Mouse (Mus musculus): ENCODE data around the gene Akr1b7.
A peak's percentile ranks its signal among the peaks of the same experiment; 100 is the strongest.

The Akr1b7 gene

DNA sequence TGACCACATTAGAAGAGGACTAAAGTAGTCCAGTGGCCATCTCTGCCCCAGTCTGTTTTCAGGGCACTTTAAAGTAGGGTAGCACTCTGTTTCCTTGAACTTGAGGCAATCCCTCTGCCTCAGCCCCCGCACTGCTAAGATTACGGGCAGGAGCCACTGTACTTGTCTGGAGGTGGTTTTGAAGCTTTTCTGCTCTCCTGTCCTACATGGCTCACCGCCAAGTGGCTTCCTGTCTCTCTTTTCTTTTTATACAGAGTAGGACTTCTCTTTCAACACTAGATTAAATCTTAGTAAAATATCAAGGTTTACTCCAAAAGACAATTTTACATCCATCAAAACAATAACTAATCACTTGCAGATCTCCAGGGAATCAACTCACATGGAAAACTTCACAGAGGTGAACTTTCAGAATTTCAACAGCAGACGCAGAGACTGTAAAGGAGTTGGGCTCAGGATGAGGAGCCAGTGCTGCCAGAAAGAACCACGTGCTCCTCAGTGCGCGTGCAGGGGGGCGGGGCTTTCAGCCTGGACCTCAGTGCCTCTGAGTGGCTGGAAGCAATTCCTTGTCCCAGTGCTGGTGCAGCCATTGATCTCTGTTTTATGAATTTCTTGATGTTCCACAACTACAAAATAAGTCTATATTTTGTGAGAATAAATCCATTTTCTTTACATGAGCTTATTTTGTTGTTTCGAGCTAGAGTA, 29.6 kb downstream of the Akr1b7 start:
- DNase-seq: peak; percentile 5 to 14

DNA sequence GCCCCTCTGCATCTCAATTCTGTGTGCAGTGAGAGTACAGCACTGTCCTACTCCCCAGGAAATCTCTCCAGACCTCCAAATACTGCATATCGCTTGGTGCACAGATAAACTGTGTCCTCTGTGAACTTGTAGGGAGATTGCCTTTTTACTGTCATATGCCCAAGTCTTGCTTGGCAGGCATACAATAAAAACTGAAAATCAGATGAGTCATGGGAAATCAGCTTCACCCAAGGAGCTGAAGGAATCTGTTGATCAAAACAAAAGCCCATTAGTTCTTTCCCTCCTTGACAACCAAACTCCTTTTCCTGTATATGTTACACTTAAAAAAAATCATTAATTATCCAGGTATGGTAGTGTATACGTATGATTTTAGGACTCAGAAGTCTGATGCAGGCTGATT, 31.7 kb downstream of the Akr1b7 start:
- DNase-seq: no peak

DNA sequence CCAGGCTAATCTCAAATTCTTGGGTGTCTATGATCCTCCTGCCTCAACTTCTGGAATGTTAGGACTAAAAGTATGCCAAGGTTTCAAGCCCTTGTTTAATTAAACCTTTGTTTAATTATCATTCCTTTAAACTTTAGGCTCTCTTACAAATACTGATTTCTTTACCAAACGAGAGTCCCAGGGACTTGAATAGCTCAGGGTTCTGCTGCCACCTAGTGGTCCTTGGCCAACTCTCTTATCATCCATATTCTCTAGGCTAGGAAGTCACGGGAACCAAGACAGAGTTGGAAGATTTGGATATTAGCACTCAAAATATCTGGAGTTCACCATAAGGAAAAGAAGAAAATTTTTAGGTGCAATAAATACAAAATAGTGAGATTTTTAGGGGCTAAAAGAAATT, 35.8 kb downstream of the Akr1b7 start:
- peak; percentile 85 to 87 for DNase-seq

DNA sequence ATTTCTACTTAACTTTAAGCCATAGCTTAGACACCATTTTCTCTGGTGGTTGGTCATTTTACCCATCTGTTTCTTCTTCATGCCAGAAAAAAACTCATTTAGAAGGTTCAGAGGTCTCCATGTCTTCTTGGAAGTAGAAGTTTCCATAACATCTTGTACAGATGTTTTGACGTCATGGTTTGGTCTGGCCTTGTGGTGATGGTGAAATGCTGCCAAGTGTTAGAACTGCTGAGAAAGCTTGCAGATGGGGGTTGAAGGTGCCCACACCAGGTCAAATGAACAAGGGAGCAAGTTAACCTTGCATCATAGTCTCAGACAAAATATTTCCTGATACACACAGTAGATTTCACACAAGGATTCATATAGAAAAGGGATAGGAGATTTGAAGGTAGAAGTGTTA, 36.6 kb downstream of the Akr1b7 start:
- no peak for DNase-seq

DNA sequence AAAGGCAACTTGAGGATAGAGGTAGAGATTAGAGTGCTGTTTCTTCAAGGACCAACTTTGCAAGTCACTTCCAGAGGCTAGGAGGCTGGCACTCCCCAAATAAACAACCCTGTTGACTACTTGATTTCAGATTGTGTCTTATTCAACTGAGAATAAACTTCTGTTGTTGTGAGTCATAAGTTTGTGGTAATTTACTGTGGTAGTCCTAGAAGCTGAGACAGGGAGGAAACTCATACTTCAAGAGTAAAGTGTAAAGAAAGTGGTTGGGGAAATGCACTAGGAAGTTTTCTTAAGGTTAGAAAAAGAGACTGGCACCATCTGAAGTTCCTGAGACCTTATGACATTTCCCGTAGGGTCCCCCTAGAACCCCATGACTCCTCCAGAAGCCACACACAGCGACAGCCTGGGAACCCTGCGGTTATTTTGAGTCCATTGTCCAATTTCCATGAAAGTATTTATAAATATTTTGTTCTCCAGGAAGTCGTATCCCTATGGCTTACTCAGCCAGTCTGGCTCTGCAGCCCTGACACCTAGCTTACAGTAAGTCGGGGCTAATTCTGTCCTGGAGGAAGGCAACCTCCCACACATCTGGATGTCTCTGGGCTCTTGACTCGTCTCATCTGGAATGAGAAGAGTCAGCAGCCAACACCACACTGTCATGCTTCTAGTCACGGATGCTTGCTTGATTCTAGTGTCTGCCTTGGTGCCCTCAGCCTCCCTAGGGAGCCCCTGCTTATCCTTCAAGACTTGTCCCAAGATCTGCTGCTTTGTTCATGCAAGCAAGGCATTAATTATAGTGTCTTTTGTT, 41.0 kb downstream of the Akr1b7 start:
- peak; percentile 9 to 23 for DNase-seq

DNA sequence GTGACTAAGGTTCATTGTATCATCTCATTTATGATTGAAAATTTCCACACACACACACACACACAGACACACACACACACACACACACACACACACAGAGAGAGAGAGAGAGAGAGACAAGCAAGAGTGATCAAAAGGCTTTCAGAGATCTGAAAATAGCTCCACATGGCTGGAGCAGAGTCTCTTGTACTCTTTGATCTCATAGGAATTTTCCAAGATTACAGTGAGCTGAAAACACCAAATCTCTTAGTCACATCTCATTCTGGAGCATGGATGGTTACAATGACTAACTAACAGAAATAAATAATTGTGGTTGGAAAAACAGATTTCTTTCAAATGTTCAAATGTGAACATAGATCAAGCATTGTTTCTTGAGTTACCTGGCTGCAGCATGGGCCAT, 47.3 kb downstream of the Akr1b7 start:
- DNase-seq: no peak

DNA sequence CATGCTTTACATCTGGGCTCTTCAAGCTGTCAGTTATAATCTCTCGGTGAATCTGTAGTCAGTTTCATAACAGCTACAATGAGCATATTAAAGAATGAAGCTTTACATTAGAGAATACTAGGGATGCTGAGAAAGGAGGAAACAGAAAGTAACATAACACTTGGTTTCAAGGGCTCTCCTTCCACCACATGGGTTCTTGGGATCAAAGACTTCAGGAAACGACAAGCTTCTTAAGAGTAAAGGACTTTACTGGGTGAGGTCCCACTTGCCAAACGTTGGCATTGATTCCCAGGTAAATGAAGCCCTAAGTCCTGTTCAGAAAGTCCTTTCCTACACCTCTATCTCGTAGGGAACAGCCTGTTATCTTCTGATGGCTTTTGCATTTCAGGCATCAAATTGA, 48.5 kb downstream of the Akr1b7 start:
- DNase-seq: no peak

DNA sequence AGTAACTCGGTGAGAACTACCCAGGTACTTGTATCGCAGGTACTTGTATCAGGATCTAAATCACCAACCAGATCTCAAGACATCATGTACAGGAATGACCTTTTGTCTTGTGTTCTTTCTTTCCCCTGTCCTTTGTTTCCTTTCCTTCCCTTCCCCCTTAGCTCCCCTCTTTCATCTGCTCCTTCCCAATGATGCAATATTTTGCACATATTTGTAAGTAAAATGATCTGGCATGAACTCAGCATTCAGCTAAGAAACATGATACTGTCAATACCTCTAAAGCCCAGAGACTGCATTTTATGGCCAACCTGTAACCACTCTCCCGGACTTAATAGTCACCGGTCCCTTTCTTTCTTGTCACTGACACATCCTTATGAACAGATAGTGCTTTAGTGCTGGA, 51.4 kb downstream of the Akr1b7 start:
- no peak for DNase-seq

DNA sequence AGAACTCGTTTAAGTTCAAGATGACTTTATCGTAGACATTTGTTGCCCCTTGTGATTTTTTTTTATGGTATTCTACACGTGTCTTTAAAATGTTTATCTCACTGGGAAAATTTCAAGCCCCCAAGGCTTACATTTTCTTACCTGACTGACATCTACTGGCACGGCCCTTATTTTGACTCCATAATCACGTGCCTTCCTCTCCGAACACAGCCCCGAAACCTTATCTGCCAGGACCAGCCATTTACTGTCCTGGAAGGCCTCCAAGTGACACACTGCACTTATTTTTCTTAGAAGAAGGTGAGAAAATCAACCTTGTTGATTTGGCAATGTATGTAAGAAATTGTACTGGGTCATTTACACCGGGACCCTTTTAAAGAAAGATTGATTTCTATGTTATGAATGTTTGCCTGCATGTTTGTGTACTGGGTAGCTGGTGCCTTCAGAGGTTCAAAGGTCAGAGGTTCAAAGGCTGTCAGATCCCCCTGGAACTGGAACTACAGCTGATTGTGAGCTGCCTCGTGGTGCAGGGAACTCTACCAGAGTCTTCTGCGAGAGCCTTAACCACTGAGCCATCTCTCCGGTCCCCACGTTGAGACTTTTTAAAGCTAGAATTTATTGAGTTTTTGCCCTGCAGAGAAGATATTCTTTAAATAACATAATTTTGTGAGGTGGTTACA, 59.4 kb downstream of the Akr1b7 start:
- no peak for DNase-seq

Data from kidney, postnatal 4 days (tissue).